In the genomic region with DNA sequence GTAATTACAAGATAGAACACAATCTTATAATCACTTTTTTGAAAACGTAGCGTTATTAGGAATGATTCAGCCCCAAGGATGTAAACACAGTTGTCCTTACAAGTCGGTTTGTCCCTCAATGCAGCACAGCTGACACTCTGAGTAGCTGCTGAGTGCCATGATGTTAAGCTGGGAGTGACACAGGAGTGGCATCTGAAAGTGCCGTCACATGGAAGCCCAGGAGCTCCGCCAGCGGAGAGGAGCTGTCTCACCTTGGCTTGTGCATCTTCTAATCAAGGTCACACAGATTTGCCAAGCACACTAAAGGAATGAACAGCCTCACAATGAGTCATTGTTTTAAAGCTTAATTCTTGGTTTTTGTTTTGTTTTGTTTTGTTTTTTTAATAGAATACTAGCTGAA, we compare ENCODE assay signal across 27 mouse cellular contexts.
A peak's percentile ranks its signal among the peaks of the same experiment; 100 is the strongest.
DNase-seq lines count a peak whose midpoint lies in the region; ATAC-seq and TF ChIP-seq lines count a peak whose summit lies in the region.
"Had no signal": no experiment of that assay in that cellular context is flagged by ENCODE, and none has a peak within 500 bp of the region (broad histone marks: within the 10 kb centered on the region; RNA-seq: fewer than 3 reads in every experiment).

No protein-coding gene starts in this region.

- no peak overlapping the region for H3K4me2 ChIP-seq in heart, embryonic 15.5 days
- H3K4me2 ChIP-seq: liver, embryonic 15.5 days; lung, embryonic 15.5 days; midbrain, embryonic 15.5 days; neural tube, embryonic 12.5 days had no signal

- H3K36me3 ChIP-seq in heart, adult 2 months (ENCODE audit: control insufficient read depth, insufficient read depth, low read length): peaks cover 5% of the 10 kb centered on the region; the same call in 1 of the 2 replicates
- peaks cover 10% of the 10 kb centered on the region; the same call in 1 of the 2 replicates for H3K36me3 ChIP-seq in heart, embryonic 15.5 days
- H3K36me3 ChIP-seq: midbrain, embryonic 15.5 days had no signal

- H3K4me1 ChIP-seq in heart, adult 2 months (ENCODE audit: control insufficient read depth, insufficient read depth, low read length): peaks cover 16% of the 10 kb centered on the region
- peaks cover 65% of the 10 kb centered on the region for H3K4me1 ChIP-seq in heart, embryonic 15.5 days (replicated peaks)
- H3K4me1 ChIP-seq: megakaryocyte, embryonic 14.5 days; midbrain, embryonic 15.5 days; neural tube, embryonic 12.5 days had no signal

- ATAC-seq in heart, embryonic 15.5 days (replicated peaks; ENCODE audit: insufficient number of reproducible peaks, insufficient read depth, low FRiP score, low read depth): 0 out of 2 replicates have a peak, but pooled peaks have one; percentile 54
- ATAC-seq: midbrain, embryonic 15.5 days had no signal

- intact Hi-C loops in heart, adult 2 months (cut with DNase I): no loop called here
- intact Hi-C loops in heart, postnatal 25 days (cut with DNase I): no loop called here

- 0 out of 2 replicates have a peak, but pooled peaks cover 5% of the 10 kb centered on the region for H3K79me2 ChIP-seq in heart, adult 2 months (replicated peaks; ENCODE audit: control insufficient read depth, insufficient read depth, low read length)

- TF ChIP-seq CTCF in heart, adult 2 months (IDR thresholded peaks at IDR 0.05): no peak

- peak; percentile 99 for TF ChIP-seq EP300 in heart, adult 2 months (IDR thresholded peaks at IDR 0.05; ENCODE audit: insufficient read depth, low read depth, low read length)

- no peaks in the 10 kb centered on the region for H3K27me3 ChIP-seq in heart, adult 2 months (ENCODE audit: control insufficient read depth, insufficient read depth, low read length)
- H3K27me3 ChIP-seq in heart, embryonic 15.5 days: no peaks in the 10 kb centered on the region
- H3K27me3 ChIP-seq: liver, embryonic 15.5 days; lung, embryonic 15.5 days; megakaryocyte, embryonic 14.5 days; midbrain, embryonic 15.5 days; neural tube, embryonic 12.5 days had no signal

- H3K4me3 ChIP-seq in heart, adult 2 months: no peak overlapping the region
- no peak overlapping the region for H3K4me3 ChIP-seq in heart, embryonic 15.5 days
- H3K4me3 ChIP-seq: left cerebral cortex, adult 2 months; liver, embryonic 15.5 days; lung, embryonic 15.5 days; megakaryocyte, embryonic 14.5 days; midbrain, embryonic 15.5 days; neural tube, embryonic 12.5 days had no signal

- WGBS in heart, adult 2 months: 62% methylated on average over 6 of the region's 6 CpGs
- 52% methylated on average over 6 of the region's 6 CpGs for WGBS in heart, embryonic 15.5 days

- no peaks in the 10 kb centered on the region for H3K9me3 ChIP-seq in heart, embryonic 15.5 days (replicated peaks)
- H3K9me3 ChIP-seq: liver, embryonic 15.5 days; lung, embryonic 15.5 days; megakaryocyte, embryonic 14.5 days; midbrain, embryonic 15.5 days; neural tube, embryonic 12.5 days had no signal

- TF ChIP-seq POLR2A in heart, adult 2 months (IDR thresholded peaks at IDR 0.05; ENCODE audit: insufficient read depth, low read depth, low read length): no peak

- H3K27ac ChIP-seq in heart, adult 2 months: peak overlapping the region; percentile 80
- H3K27ac ChIP-seq in heart, embryonic 15.5 days: no peak overlapping the region
- H3K27ac ChIP-seq: left cerebral cortex, adult 2 months; liver, embryonic 15.5 days; lung, embryonic 15.5 days; midbrain, embryonic 15.5 days; neural tube, embryonic 12.5 days; stomach, postnatal 0 days had no signal

- peak; percentile 56 for DNase-seq in adrenal gland, adult 2 months
- no peak for DNase-seq in adrenal gland, adult 8-10 months
- DNase-seq in heart, adult 2 months: peak in 1 of 2 experiments; percentile 82
- DNase-seq in heart, postnatal 25 days (ENCODE audit: low spot score): no peak
- no peak for DNase-seq in T-cell, adult 2 months (ENCODE audit: low spot score)
- DNase-seq in layer of hippocampus, adult 9-10 months (ENCODE audit: low spot score): no peak
- DNase-seq in urinary bladder, postnatal 14 days (ENCODE audit: low spot score): no peak
- DNase-seq: cerebellum, adult 18-20 months; cerebellum, postnatal 14 days; gastrocnemius, postnatal 36 days; kidney, adult 11 months; kidney, postnatal 4 days; layer of hippocampus, adult 9-11 months; left cerebral cortex, postnatal 4 days; liver; lung, postnatal 36 days; right cerebral cortex, postnatal 14 days; thymus, adult 2 months; thymus, postnatal 4 days had no signal

- H3K9ac ChIP-seq in heart, adult 2 months (ENCODE audit: low read depth, low read length): no peak overlapping the region
- H3K9ac ChIP-seq in heart, embryonic 15.5 days: no peak overlapping the region
- H3K9ac ChIP-seq: liver, embryonic 15.5 days; lung, embryonic 15.5 days; midbrain, embryonic 15.5 days; neural tube, embryonic 12.5 days had no signal
